Mouse (Mus musculus) liver, postnatal 0 days (tissue): Measurements from ENCODE around the gene Shroom3.

Experiments
- CTCF ChIP-seq: sonication (generic); IDR thresholded peaks from 2 replicates; pipeline ENCODE4 v1.5.1; 2016; ENCODE audit warnings: antibody characterized with exemption, low read depth
- EP300 ChIP-seq: IDR thresholded peaks from 2 replicates; pipeline ENCODE4 v1.6.1; 2016; ENCODE audit warnings: antibody characterized with exemption, low read depth, mild to moderate bottlenecking

DNA sequence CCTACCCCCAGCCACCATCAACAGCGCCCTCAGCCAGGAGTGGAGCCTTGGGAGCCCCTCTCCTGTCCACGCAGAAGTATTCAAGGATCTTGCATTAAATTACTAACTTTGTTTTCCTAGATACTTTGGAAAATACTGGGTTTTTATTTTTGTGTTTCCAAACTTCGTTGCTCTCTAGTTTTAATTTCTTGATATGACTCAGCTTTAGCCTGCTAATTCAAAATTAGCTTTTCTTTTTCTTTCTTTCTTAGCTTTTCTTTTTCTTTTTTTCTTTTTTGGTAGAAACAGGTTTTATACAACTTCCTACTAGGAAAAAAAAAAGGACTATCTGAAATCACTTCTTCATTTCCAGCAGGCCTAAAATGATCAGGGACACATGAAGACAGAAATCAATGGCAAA is 284.7 kb downstream of the Shroom3 start:
- TF ChIP-seq CTCF (no peak), EP300 (no peak)
